Mouse (Mus musculus) forebrain, embryonic 11.5 days (tissue): ENCODE results near the gene 1700008O03Rik. TPM values are rescaled to one million over a fixed set of nuclear protein-coding genes. Genes with fewer than 3 reads are reported as not detected.

Source experiments
- ATAC-seq: fragments of 200-750 bp; cut with Nextera tagmentation; replicated peaks from 2 replicates; pipeline ENCODE4 v1.8.0; 2017; ENCODE audit warnings: moderate TSS enrichment; ENCODE audit not compliant: low FRiP score
- DNase-seq: peaks from one replicate; pipeline ENCODE4 v3.0.0-alpha.2; 2017; ENCODE audit warnings: low spot score
- H3K27ac ChIP-seq: fragments of 300-500 bp; sonication (generic); 2 replicates; pipeline ENCODE4 v1.5.1; 2014; ENCODE audit warnings: low read depth, low read length
- H3K27me3 ChIP-seq: fragments of 300-500 bp; sonication (generic); 2 replicates; pipeline ENCODE4 v1.6.1; 2014; ENCODE audit warnings: mild to moderate bottlenecking, low read length, mixed read lengths; ENCODE audit not compliant: control insufficient read depth, insufficient read depth
- H3K36me3 ChIP-seq: fragments of 300-500 bp; sonication (generic); 2 replicates; pipeline ENCODE4 v1.6.1; 2014; ENCODE audit warnings: mild to moderate bottlenecking, low read length, moderate library complexity, mixed read lengths; ENCODE audit not compliant: control insufficient read depth, insufficient read depth
- H3K4me1 ChIP-seq: fragments of 300-500 bp; sonication (generic); replicated peaks from 2 replicates; pipeline ENCODE4 v1.6.1; 2014; ENCODE audit warnings: low read length, mixed read lengths; ENCODE audit not compliant: control insufficient read depth, insufficient read depth
- H3K4me2 ChIP-seq: fragments of 300-500 bp; sonication (generic); 2 replicates; pipeline ENCODE4 v1.6.1; 2014; ENCODE audit warnings: low read depth, mild to moderate bottlenecking, low read length, moderate library complexity, mixed read lengths; ENCODE audit not compliant: severe bottlenecking
- H3K4me3 ChIP-seq: fragments of 300-500 bp; sonication (generic); 2 replicates; pipeline ENCODE4 v1.5.1; 2014; ENCODE audit warnings: low read depth, low read length
- H3K9ac ChIP-seq: fragments of 300-500 bp; sonication (generic); 2 replicates; pipeline ENCODE4 v1.6.1; 2014; ENCODE audit warnings: low read length
- H3K9me3 ChIP-seq: fragments of 300-500 bp; sonication (generic); 2 replicates; pipeline ENCODE4 v1.6.1; 2016; ENCODE audit warnings: low read length, mixed read lengths; ENCODE audit not compliant: control insufficient read depth
- WGBS: fragments of 180-500 bp; shearing (Covaris S2); extraction: QIAGEN DNeasy Blood & Tissue Kit; methylation state at CpG from one replicate; pipeline ENCODE4 v1.1.7; 2014; 5-methylcytosine and 5-hydroxymethylcytosine counted together
- polyA plus RNA-seq: library from polyadenylated mRNA; unstranded; fragments of >200 nt; fragmentation: Nextera tagmentation; extraction: Ambion mirVana; gene quantifications from 2 replicates; pipeline ENCODE4 v1.2.1, GENCODE M21; 2014

The 1700008O03Rik gene
- polyA plus RNA-seq, 1 experiment from 2014 or later = 0.96 TPM

DNA sequence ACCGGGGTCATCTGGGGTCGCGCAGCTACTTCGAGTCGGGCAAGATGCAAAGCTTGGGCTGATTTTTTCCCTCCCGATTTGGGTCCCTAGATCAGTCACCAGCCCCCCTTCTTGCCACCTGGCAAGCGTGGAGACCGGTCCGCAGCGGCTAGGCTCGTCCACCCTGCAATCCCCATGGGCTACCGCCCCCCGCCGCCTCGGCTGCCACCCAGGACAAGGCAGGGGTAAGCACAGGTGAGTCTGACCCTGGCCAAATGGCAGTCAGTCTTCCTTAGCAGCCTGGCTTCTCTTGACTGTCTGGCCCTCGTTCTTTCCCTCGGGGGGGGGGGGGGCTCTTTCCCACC is 932 bp downstream of the 1700008O03Rik start:
- H3K9me3 ChIP-seq = no peaks in the 10 kb centered on the region
- peak overlapping the region; percentile 46 for H3K4me3 ChIP-seq
- H3K4me1 ChIP-seq = peaks cover 5% of the 10 kb centered on the region; the same call in 1 of the 2 replicates
- ATAC-seq (peak; percentile 68), DNase-seq (no peak)
- H3K27me3 ChIP-seq = no peaks in the 10 kb centered on the region; the same call in 1 of the 2 replicates
- no peak overlapping the region for H3K27ac ChIP-seq
- under 1% methylated on average over 16 of the region's 17 CpGs for WGBS
- peak overlapping the region; percentile 57 for H3K9ac ChIP-seq
- H3K36me3 ChIP-seq = no peaks in the 10 kb centered on the region
- H3K4me2 ChIP-seq = peak overlapping the region; percentile 89

DNA sequence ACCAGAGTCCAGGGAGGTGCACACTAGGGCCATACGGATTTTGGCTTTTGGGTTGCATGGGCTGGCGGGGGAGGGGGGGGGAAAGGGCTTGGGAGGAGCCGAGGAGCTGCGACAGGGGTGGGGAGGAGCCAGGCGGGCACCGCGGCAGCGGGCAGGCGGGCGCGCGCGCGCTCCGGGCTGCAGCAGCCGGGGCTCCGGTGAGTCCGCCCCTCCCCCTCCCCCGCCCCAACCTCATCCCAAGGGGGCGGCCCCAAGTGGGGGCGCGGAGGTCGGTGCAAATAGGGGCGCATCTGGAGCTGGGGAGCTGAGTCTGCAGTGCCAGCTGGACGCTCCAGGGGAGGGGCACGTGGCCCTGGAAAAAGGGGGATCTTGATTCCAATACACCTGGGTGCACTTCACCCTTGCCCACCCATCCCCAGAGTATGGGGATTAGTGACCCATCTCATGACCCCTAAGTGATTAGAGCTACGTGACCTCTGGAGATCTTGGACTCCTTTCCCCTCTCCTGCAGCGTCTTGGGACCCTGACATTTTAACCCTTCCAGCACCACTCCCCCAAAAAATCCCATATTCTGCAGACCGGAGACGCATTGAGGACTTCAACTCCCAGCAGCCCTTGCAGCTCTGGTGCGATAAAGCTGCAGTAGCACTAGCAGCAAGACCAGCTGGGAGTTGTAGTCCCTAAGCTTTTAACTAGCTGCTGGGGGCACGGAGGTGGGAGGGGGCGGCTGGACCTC is 1.5 kb downstream of the 1700008O03Rik start, which contains the start of gene Syt3:
Gene Syt3, plus strand, starts transcription at position 123 of the 736 bp plus-strand sequence.
- no peaks in the 10 kb centered on the region; the same call in 1 of the 2 replicates for H3K27me3 ChIP-seq
- H3K9me3 ChIP-seq = no peaks in the 10 kb centered on the region
- peak within 1 kb of the TSS; percentile 89 for H3K4me2 ChIP-seq
- DNase-seq (peak; percentile 82), ATAC-seq (peak; percentile 85)
- H3K27ac ChIP-seq = peak within 1 kb of the TSS; percentile 50; the same call in 1 of the 2 replicates
- peak within 1 kb of the TSS; percentile 57 for H3K9ac ChIP-seq
- peaks cover 5% of the 10 kb centered on the region; the same call in 1 of the 2 replicates for H3K4me1 ChIP-seq
- H3K36me3 ChIP-seq = no peaks in the 10 kb centered on the region
- H3K4me3 ChIP-seq = peak within 1 kb of the TSS; percentile 46
- WGBS = 0% methylated on average over 31 of the region's 33 CpGs

DNA sequence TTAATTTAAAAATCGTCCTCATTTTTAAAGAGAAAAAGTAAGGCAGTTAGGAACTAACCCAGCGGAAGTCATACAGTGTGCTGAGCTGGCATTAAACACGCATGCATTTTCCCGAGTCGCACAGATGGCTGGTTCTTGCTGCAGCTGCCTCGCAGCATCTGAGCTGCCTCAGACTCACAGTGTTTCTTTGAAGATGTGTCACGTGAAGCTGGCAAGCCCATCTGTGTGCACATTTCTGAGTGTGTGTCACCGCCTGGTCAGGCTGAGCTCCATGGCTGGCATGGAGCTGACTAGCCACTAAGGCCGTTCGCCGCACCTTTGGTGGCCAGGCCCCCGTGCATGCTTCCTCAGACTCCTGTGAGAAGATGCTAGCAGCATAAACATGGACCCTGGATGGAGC is 3.1 kb downstream of the 1700008O03Rik start:
- WGBS = 82% methylated on average over 12 of the region's 12 CpGs
- Histone ChIP-seq H3K4me3 (no peak overlapping the region), H3K27ac (peak overlapping the region; percentile 50; the same call in 1 of the 2 replicates), H3K9ac (no peak overlapping the region), H3K36me3 (no peaks in the 10 kb centered on the region), H3K27me3 (no peaks in the 10 kb centered on the region; the same call in 1 of the 2 replicates), H3K4me1 (peaks cover 5% of the 10 kb centered on the region; the same call in 1 of the 2 replicates), H3K4me2 (no peak overlapping the region), H3K9me3 (no peaks in the 10 kb centered on the region)
- DNase-seq = no peak
- no peak for ATAC-seq

DNA sequence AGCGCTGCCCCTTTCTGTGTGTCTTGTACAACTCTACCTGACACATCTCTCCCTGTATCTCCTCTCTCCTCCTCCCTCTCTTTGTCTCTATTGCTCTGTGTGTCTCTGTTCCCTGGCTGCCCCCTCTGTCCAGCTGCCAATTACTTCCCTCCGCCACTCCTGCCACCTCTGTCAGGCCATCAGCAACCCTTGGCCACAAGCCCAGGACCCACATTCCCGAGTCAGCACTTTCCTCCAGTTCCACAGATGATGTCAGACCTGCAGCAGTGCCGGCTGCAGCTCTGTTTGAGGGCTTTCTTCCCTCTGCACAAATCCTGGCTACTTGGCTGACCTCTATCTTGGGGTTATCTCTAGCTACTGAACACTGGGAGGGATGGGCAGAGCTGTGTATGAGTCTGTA is 7.3 kb downstream of the 1700008O03Rik start:
- 69% methylated on average over 4 of the region's 4 CpGs for WGBS
- H3K27ac ChIP-seq = no peak overlapping the region
- H3K9ac ChIP-seq = no peak overlapping the region
- H3K9me3 ChIP-seq = no peaks in the 10 kb centered on the region
- peaks cover 8% of the 10 kb centered on the region for H3K4me1 ChIP-seq
- H3K4me3 ChIP-seq = no peak overlapping the region
- DNase-seq = no peak
- H3K4me2 ChIP-seq = no peak overlapping the region
- H3K36me3 ChIP-seq = no peaks in the 10 kb centered on the region
- H3K27me3 ChIP-seq = no peaks in the 10 kb centered on the region
- ATAC-seq = no peak

DNA sequence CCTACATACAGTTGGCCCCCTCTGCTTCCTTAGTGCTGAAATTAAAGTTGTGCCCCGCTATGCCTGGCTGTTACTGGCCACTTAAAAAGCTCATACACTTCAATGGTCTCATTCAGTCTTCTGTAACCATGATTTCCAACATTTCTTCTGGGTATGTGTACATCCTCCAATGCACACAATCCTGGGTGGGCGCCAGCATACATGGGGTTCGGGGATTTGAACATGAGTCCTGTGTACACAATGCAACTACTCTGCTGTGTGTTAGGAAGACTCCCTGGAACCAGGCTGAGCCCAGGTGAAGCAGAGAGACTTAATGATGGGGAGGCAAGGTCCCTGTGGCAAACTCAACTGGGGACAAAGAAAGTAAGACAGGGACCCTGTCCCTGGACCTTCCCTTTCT is 9.8 kb downstream of the 1700008O03Rik start:
- 59% methylated on average over 3 of the region's 3 CpGs for WGBS
- no peak overlapping the region for H3K27ac ChIP-seq

DNA sequence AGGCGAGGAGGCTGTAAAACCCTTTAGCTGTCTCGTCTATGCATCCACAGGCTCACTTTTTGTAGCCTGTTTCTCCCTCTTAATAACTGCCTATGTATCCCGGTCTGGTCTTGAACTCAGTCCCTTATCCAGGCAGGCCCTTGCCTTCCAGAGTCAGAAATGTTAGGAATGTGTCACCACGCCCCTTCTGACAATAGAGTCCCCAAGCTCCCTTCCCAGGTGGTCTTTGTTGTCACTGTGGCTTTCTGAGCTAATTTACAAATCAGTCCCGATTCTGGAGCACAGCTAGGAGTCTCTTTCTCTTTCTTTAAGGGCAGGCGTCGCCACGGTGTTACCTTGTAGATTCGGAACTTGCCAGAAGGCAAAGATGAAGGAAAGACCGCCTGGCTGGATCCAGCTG is 10.4 kb downstream of the 1700008O03Rik start:
- Histone ChIP-seq H3K9me3 (no peaks in the 10 kb centered on the region), H3K36me3 (no peaks in the 10 kb centered on the region), H3K4me2 (peak overlapping the region; percentile 56), H3K4me3 (no peak overlapping the region; the same call in 1 of the 2 replicates), H3K4me1 (peaks cover 8% of the 10 kb centered on the region), H3K9ac (peak overlapping the region; percentile 43), H3K27ac (peak overlapping the region; percentile 62), H3K27me3 (no peaks in the 10 kb centered on the region)
- 3% methylated on average over 10 of the region's 10 CpGs for WGBS
- no peak for DNase-seq
- ATAC-seq = no peak

More for the DNA sequence above, 9.8 kb downstream of the 1700008O03Rik start:
- Histone ChIP-seq H3K4me1 (peaks cover 8% of the 10 kb centered on the region), H3K9me3 (no peaks in the 10 kb centered on the region), H3K36me3 (no peaks in the 10 kb centered on the region), H3K4me2 (no peak overlapping the region), H3K4me3 (no peak overlapping the region), H3K27me3 (no peaks in the 10 kb centered on the region), H3K9ac (no peak overlapping the region)
- ATAC-seq (no peak), DNase-seq (no peak)

DNA sequence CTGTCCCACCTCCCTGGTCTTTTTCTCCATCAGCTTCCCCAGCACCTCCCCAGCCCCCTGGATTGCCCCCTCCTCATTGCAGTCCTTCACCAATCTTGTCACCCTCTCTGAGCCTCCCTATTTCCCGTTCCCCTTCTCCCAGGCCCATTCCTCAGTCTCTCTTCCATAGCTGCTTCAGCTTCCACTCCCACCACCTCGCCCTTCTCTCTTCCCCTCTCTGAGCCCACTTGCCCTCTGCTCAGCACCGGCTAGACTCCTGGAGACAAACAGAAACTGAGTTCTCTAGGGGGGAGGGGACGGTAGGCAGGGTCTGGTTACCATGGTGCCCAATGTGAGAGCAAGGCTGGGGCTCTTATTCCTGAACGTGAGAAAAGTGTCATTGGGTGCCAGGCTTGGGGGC is 10.9 kb downstream of the 1700008O03Rik start:
- Histone ChIP-seq H3K4me2 (peak overlapping the region; percentile 56), H3K27me3 (no peaks in the 10 kb centered on the region), H3K4me3 (peak overlapping the region; percentile 42), H3K36me3 (no peaks in the 10 kb centered on the region), H3K4me1 (peaks cover 8% of the 10 kb centered on the region), H3K9me3 (no peaks in the 10 kb centered on the region), H3K9ac (peak overlapping the region; percentile 43), H3K27ac (peak overlapping the region; percentile 62)
- WGBS = 2% methylated on average over 5 of the region's 5 CpGs
- ATAC-seq (peak; percentile 58), DNase-seq (peak; percentile 70)

DNA sequence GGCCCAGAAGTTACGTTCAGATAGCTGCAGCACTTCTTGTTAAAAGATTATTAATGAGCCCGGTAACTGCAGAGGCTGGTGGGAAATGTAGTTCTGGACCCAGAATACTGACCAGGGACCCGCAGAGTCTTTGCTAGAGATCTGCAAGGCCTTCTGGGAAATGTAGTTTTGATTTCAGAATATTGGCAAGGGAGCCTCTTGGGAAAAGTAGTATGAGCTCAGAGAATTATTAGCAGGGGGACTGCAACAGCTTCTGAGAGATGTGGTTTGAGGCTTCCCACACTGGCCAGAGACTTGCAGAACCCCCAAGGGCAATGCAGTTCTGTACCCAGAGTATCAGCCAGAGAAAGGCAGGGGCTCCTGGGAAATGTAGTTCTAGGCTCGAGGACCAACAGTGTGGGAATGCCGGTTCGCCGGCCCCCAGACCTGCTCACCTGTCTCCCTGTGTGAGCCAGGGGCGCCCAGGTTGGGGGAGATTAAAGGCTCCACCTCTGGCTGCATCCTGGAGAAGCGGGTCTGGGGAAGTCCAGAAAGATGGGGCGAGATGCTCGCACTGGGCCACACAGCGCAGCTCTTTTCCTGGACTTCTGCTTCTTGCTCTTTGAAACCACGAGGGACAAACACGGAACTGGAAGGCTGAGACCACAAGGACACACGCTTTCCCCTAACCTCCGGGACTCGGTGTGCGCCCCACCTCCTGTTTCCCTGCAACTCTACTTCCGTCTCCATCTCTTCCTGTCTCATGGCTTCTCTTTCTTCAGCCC is 11.5 kb downstream of the 1700008O03Rik start:
- WGBS = 0% methylated on average over 19 of the region's 19 CpGs

More for the DNA sequence above, 11.5 kb downstream of the 1700008O03Rik start:
- Histone ChIP-seq H3K27me3 (no peaks in the 10 kb centered on the region), H3K4me3 (peak overlapping the region; percentile 42), H3K9me3 (no peaks in the 10 kb centered on the region), H3K4me2 (peak overlapping the region; percentile 56), H3K36me3 (no peaks in the 10 kb centered on the region), H3K4me1 (peaks cover 8% of the 10 kb centered on the region), H3K27ac (peak overlapping the region; percentile 62), H3K9ac (peak overlapping the region; percentile 45)
- peak; percentile 80 for DNase-seq
- peak; percentile 85 for ATAC-seq
